Mouse (Mus musculus) hindbrain, embryonic 13.5 days (tissue): Measurements from ENCODE around the gene Ankrd50. TPM values are rescaled to one million over a fixed set of nuclear protein-coding genes. Genes with fewer than 3 reads are reported as not detected.

Source experiments
- ATAC-seq: fragments of 200-750 bp; cut with Nextera tagmentation; 2 replicates; pipeline ENCODE4 v1.8.0; 2017; ENCODE audit warnings: moderate TSS enrichment; ENCODE audit not compliant: low FRiP score
- H3K27ac ChIP-seq: fragments of 300-500 bp; sonication (generic); 2 replicates; pipeline ENCODE4 v1.5.1; 2015; ENCODE audit warnings: inconsistent platforms, mild to moderate bottlenecking, moderate library complexity
- H3K27me3 ChIP-seq: fragments of 300-500 bp; sonication (generic); 2 replicates; pipeline ENCODE4 v1.6.1; 2015; ENCODE audit warnings: mild to moderate bottlenecking, inconsistent platforms
- H3K36me3 ChIP-seq: fragments of 300-500 bp; sonication (generic); 2 replicates; pipeline ENCODE4 v1.6.1; 2015; ENCODE audit warnings: mild to moderate bottlenecking, inconsistent platforms
- H3K4me1 ChIP-seq: fragments of 300-500 bp; sonication (generic); replicated peaks from 2 replicates; pipeline ENCODE4 v1.6.1; 2015; ENCODE audit warnings: inconsistent platforms
- H3K4me2 ChIP-seq: fragments of 300-500 bp; sonication (generic); 2 replicates; pipeline ENCODE4 v1.6.1; 2015; ENCODE audit warnings: inconsistent platforms, mild to moderate bottlenecking, moderate library complexity
- H3K4me3 ChIP-seq: fragments of 300-500 bp; sonication (generic); 2 replicates; pipeline ENCODE4 v1.5.1; 2015; ENCODE audit warnings: mild to moderate bottlenecking, inconsistent platforms
- H3K9ac ChIP-seq: fragments of 300-500 bp; sonication (generic); 2 replicates; pipeline ENCODE4 v1.6.1; 2015; ENCODE audit warnings: mild to moderate bottlenecking, inconsistent platforms
- H3K9me3 ChIP-seq: fragments of 300-500 bp; sonication (generic); 2 replicates; pipeline ENCODE4 v1.6.1; 2016; ENCODE audit warnings: inconsistent platforms
- WGBS: fragments of 180-500 bp; shearing (Covaris S2); methylation state at CpG from one replicate; pipeline ENCODE4 v1.1.7; 2015; 5-methylcytosine and 5-hydroxymethylcytosine counted together
- polyA plus RNA-seq: library from polyadenylated mRNA; unstranded; fragments of >200 nt; fragmentation: Nextera tagmentation; extraction: Ambion mirVana; gene quantifications from 2 replicates; pipeline ENCODE4 v1.2.1, GENCODE M21; 2015

Ankrd50 gene
- polyA plus RNA-seq, result 25.2 and 26.1 TPM in 2 replicates

- Histone ChIP-seq H3K27me3 (no peaks in the 10 kb centered on the region), H3K4me1 (peaks cover 38% of the 10 kb centered on the region), H3K9me3 (no peaks in the 10 kb centered on the region), H3K4me3 (peak within 1 kb of the TSS; percentile 94), H3K36me3 (peaks cover 8% of the 10 kb centered on the region), H3K27ac (peak within 1 kb of the TSS; percentile 96), H3K9ac (peak within 1 kb of the TSS; percentile 96), H3K4me2 (peak within 1 kb of the TSS; percentile 97)
- WGBS, result under 1% methylated on average over 58 of the region's 81 CpGs
- peak; percentile 98 for ATAC-seq
Observed at GRCm38 (mm10) chr3:38484191-38485106, at the start of gene Ankrd50. Gene Ankrd50, minus strand, starts transcription at chr3:38484844.

- 86% methylated on average over 6 of the region's 6 CpGs for WGBS
- ATAC-seq, result no peak
Observed at GRCm38 (mm10) chr3:38534245-38534644, 49.6 kb upstream of the Ankrd50 start.

GRCm38 (mm10) chr3:38520426-38520825 lies 35.8 kb upstream of the Ankrd50 start:
- H3K36me3 ChIP-seq, result no peaks in the 10 kb centered on the region
- H3K4me1 ChIP-seq, result no peaks in the 10 kb centered on the region
- H3K4me2 ChIP-seq, result no peak overlapping the region
- WGBS, result 78% methylated on average over 2 of the region's 2 CpGs
- no peak overlapping the region for H3K9ac ChIP-seq
- no peaks in the 10 kb centered on the region for H3K9me3 ChIP-seq
- no peaks in the 10 kb centered on the region for H3K27me3 ChIP-seq
- no peak overlapping the region for H3K4me3 ChIP-seq
- H3K27ac ChIP-seq, result no peak overlapping the region
- no peak for ATAC-seq

More at GRCm38 (mm10) chr3:38534245-38534644, 49.6 kb upstream of the Ankrd50 start:
- Histone ChIP-seq H3K27ac (no peak overlapping the region), H3K4me3 (no peak overlapping the region), H3K9me3 (0 out of 2 replicates have a peak, but pooled peaks cover 5% of the 10 kb centered on the region), H3K4me2 (no peak overlapping the region), H3K36me3 (no peaks in the 10 kb centered on the region), H3K27me3 (no peaks in the 10 kb centered on the region), H3K9ac (no peak overlapping the region), H3K4me1 (no peaks in the 10 kb centered on the region)

- H3K27ac ChIP-seq, result no peak overlapping the region
- H3K9me3 ChIP-seq, result no peaks in the 10 kb centered on the region
- no peak for ATAC-seq
- no peaks in the 10 kb centered on the region for H3K27me3 ChIP-seq
- H3K9ac ChIP-seq, result no peak overlapping the region
- H3K4me1 ChIP-seq, result no peaks in the 10 kb centered on the region
- H3K4me2 ChIP-seq, result no peak overlapping the region
- no peaks in the 10 kb centered on the region for H3K36me3 ChIP-seq
- WGBS, result 77% methylated on average over 3 of the region's 3 CpGs
- no peak overlapping the region for H3K4me3 ChIP-seq
Observed at GRCm38 (mm10) chr3:38519971-38520370, 35.3 kb upstream of the Ankrd50 start.

DNA sequence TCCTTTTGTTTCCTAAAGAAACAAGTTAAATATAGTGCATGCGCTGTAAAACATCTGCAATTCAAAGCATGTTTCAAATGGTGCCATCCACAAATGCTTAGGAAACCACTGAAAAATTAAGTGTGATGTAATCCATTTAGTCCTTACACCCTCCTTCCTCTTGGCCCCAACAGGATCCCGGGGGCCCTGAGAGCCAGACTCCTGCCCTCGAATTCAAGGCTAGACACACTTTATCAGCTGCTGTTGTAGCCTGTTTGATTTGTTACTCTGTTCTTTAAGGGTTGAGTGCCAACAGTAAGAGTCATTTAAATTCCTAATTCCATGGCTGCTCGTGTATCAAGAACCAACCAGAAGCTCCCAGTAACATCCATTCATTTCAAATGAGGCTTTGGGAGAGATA lies 19.0 kb upstream of the Ankrd50 start:
- no peaks in the 10 kb centered on the region for H3K9me3 ChIP-seq
- no peak for ATAC-seq
- H3K4me2 ChIP-seq, result no peak overlapping the region
- H3K4me3 ChIP-seq, result no peak overlapping the region
- 70% methylated on average over 4 of the region's 4 CpGs for WGBS
- no peaks in the 10 kb centered on the region for H3K36me3 ChIP-seq
- peaks cover 10% of the 10 kb centered on the region for H3K4me1 ChIP-seq
- H3K27me3 ChIP-seq, result no peaks in the 10 kb centered on the region
- H3K9ac ChIP-seq, result no peak overlapping the region
- no peak overlapping the region for H3K27ac ChIP-seq

- Histone ChIP-seq H3K4me1 (peaks cover 10% of the 10 kb centered on the region), H3K36me3 (no peaks in the 10 kb centered on the region), H3K9me3 (no peaks in the 10 kb centered on the region), H3K4me2 (no peak overlapping the region), H3K27me3 (no peaks in the 10 kb centered on the region), H3K27ac (no peak overlapping the region), H3K4me3 (no peak overlapping the region), H3K9ac (no peak overlapping the region)
- no peak for ATAC-seq
- WGBS, result 41% methylated on average over 5 of the region's 5 CpGs
Observed at GRCm38 (mm10) chr3:38502156-38502555, 17.5 kb upstream of the Ankrd50 start.

DNA sequence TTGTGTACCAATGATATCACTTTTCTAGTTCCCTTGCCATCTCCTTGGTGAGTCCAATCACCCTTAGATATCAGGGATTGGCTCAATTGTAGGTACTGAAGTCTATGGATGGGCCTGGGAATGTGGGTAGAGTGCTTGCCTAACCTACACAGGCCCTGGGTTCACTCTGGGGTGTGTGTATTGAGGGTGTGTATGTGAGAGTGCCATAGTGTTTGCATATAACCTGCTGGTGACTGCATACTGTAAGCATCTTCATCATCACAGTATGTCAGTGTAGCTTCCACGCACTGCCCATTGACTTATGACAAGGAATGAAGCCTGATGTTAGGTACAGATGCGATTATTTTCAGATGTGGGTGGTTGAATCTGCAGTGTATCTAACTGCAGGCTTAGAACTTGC lies 17.1 kb upstream of the Ankrd50 start:
- H3K9ac ChIP-seq, result no peak overlapping the region
- WGBS, result 92% methylated on average over 2 of the region's 2 CpGs
- no peak overlapping the region for H3K27ac ChIP-seq
- H3K27me3 ChIP-seq, result no peaks in the 10 kb centered on the region
- no peak overlapping the region for H3K4me2 ChIP-seq
- no peak overlapping the region for H3K4me3 ChIP-seq
- no peak for ATAC-seq
- H3K36me3 ChIP-seq, result no peaks in the 10 kb centered on the region
- peaks cover 14% of the 10 kb centered on the region for H3K4me1 ChIP-seq
- H3K9me3 ChIP-seq, result no peaks in the 10 kb centered on the region

DNA sequence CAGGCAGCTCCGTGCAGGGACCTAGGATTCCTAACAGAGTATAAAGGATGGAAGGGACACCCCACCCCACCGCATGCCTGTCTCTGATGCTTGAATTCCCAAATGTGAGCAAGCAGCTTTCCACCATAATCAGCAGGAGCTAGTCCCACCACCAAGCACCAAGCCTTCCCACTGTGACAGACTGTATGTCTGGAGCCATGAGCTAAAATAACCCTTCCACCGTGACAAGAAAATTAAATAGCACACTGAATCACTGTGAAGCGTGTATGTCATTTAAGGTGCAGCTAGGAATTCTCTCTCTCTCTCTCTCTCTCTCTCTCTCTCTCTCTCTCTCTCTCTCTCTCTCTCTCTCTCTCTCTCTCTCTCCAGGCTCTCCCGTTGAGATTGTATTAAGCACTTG lies 16.7 kb upstream of the Ankrd50 start:
- no peaks in the 10 kb centered on the region for H3K27me3 ChIP-seq
- no peak overlapping the region for H3K9ac ChIP-seq
- H3K36me3 ChIP-seq, result no peaks in the 10 kb centered on the region
- H3K27ac ChIP-seq, result no peak overlapping the region
- H3K9me3 ChIP-seq, result no peaks in the 10 kb centered on the region
- no peak overlapping the region for H3K4me3 ChIP-seq
- no peak for ATAC-seq
- H3K4me1 ChIP-seq, result peaks cover 15% of the 10 kb centered on the region
- no peak overlapping the region for H3K4me2 ChIP-seq
- 67% methylated on average over 5 of the region's 5 CpGs for WGBS

GRCm38 (mm10) chr3:38498561-38498960 lies 13.9 kb upstream of the Ankrd50 start:
- 94% methylated on average over 3 of the region's 3 CpGs for WGBS
- H3K4me3 ChIP-seq, result no peak overlapping the region
- no peaks in the 10 kb centered on the region for H3K9me3 ChIP-seq
- no peak for ATAC-seq
- H3K4me2 ChIP-seq, result no peak overlapping the region
- no peak overlapping the region for H3K9ac ChIP-seq
- H3K4me1 ChIP-seq, result peaks cover 15% of the 10 kb centered on the region
- H3K27ac ChIP-seq, result no peak overlapping the region
- no peaks in the 10 kb centered on the region for H3K27me3 ChIP-seq
- no peaks in the 10 kb centered on the region for H3K36me3 ChIP-seq

DNA sequence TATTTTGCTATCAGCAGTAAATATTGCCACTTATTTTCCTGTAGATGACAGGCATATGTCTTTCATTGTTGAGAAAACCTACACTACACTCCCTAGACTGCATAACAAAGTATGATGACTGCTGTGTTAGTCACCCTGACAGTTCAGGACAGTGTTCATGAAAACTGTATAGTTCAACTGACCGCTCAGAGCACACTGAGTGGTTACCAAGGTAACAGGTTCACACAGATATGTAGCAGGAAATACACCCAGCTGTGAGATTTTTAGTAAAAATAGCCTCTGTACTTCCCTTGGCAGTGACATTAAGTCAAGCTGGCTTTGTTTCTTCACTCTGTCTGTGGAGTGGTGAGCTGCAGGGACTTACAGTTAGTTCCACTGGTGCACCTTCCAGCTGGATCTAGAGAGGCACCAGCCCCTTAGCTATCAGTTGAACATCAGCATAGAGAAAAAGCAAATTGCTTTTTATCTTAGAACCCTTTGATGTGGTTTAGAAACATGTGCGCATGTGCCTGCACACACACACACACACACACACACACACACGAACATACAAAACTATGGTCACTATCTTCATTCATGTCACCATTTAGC lies 12.2 kb upstream of the Ankrd50 start:
- peaks cover 11% of the 10 kb centered on the region for H3K4me1 ChIP-seq
- H3K27me3 ChIP-seq, result no peaks in the 10 kb centered on the region
- no peak overlapping the region for H3K4me3 ChIP-seq
- ATAC-seq, result no peak
- H3K4me2 ChIP-seq, result no peak overlapping the region
- H3K9ac ChIP-seq, result no peak overlapping the region
- no peak overlapping the region for H3K27ac ChIP-seq
- H3K36me3 ChIP-seq, result no peaks in the 10 kb centered on the region
- no peaks in the 10 kb centered on the region for H3K9me3 ChIP-seq
- 80% methylated on average over 3 of the region's 3 CpGs for WGBS

DNA sequence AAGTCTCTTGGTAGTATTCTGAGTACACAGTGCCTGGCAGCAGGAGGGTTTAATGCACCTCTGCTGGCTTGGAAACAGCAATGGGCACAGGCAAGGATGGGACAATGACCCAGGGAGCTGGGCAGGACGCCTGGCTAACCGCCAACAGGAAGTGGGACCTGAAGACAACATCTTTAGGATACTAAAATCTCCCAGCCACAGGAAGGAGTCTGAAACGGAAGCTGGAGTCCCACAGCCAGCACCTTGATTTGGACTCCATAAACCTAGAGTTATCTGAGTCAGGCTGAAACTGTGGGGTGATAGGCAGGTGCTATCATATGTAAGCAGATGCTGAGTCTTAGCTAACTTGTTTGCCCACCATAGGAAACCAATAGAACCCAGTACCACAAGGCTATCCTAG lies 7.1 kb upstream of the Ankrd50 start:
- Histone ChIP-seq H3K4me3 (no peak overlapping the region), H3K9me3 (no peaks in the 10 kb centered on the region), H3K4me2 (no peak overlapping the region), H3K4me1 (0 out of 2 replicates have a peak, but pooled peaks cover under 1% of the 10 kb centered on the region), H3K27ac (no peak overlapping the region), H3K27me3 (no peaks in the 10 kb centered on the region), H3K9ac (no peak overlapping the region), H3K36me3 (no peaks in the 10 kb centered on the region)
- ATAC-seq, result no peak
- 83% methylated on average over 3 of the region's 3 CpGs for WGBS

GRCm38 (mm10) chr3:38491236-38491635 lies 6.6 kb upstream of the Ankrd50 start:
- H3K9me3 ChIP-seq, result no peaks in the 10 kb centered on the region
- no peak overlapping the region for H3K9ac ChIP-seq
- no peak overlapping the region for H3K27ac ChIP-seq
- 0 out of 2 replicates have a peak, but pooled peaks have one; percentile 17 for ATAC-seq
- H3K27me3 ChIP-seq, result no peaks in the 10 kb centered on the region
- H3K4me2 ChIP-seq, result no peak overlapping the region
- 87% methylated on average over 3 of the region's 3 CpGs for WGBS
- no peaks in the 10 kb centered on the region for H3K4me1 ChIP-seq
- no peaks in the 10 kb centered on the region for H3K36me3 ChIP-seq
- no peak overlapping the region for H3K4me3 ChIP-seq
